Mouse (Mus musculus): ENCODE data around the gene Acss2. TPM values are rescaled to one million over a fixed set of nuclear protein-coding genes. Genes with fewer than 3 reads are reported as not detected.

Acss2 gene
- 38.2 TPM for polyA plus RNA-seq (2014; fragmentation: Illumina TruSeq; extraction: RNeasy Lipid Tissue Mini Kit (QIAGEN cat#74804); ENCODE audit: low read depth, low replicate concordance)

GRCm38 (mm10) chr2:155517455-155518423 is at the start of gene Acss2, which contains the start of gene Ggt7:
Gene Acss2 (plus strand): TSS chr2:155517948.
Gene Ggt7 (minus strand): TSS chr2:155518237.

DNA sequence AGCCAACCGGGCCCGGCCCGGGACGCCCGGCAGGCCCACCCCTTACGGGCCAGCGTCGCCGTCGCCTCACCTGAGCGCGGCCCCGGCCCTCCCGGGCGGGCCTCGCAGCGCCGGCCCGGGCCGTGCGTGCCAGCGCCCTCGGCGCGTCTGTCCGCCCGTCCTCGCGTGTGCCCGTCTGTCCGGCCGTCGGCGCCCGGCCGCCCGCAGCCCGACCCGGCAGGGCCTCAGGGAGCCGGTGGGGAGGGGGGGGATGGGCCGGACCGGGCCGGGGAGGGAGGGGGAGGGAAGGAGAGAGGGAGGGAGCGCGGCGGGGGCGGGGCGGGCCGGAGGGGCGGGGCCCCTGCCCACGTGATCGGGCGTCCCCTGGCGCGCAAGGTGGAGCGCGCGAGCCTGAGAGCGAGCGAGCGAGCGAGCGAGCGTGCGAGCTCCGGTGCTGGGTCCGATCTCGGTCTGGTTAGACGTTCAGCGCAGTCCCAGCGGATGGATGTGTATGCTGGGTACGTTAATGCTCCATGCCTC is 44.1 kb upstream of the Acss2 start, which contains the start of gene Ncoa6:
Gene Ncoa6, minus strand, starts transcription at position 325 of the 519 bp plus-strand sequence.

DNA sequence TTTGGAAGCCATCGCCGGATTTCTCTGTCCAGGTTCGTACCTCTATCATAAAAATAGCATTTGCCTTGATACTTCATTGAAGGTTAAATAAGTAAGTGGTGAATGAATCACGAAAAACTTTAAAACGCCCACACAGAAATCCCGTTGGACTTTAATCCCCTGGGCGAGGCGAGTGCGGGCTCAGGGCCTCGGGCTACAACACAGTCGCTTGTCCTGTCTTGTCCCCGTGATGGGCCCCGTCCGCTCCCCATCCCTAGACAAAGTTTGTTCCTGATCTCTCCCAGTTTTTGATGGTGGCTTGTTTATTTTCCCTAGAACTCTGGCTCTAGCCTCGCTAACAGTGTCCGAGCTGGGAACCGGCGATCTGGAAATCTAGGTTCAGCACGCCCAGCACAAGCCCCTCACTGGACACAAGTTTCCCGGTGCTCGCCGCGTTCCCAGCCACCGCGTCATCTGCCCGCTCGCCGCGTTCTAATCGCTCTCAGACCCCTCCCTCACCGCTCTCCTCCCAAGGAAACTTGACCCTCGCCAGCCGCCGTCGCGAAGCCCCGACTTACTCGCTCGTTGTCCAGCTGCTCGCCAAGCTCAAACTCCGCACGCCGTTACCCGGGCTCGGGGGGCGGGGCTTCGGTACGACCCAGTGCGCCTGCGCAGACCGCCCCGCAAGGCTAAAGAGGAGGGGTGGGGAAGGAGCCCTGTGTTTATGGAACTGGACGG is 74.5 kb downstream of the Acss2 start, which contains the start of gene Gss:
Gene Gss, minus strand, starts transcription at position 674 of the 717 bp plus-strand sequence.

GRCm38 (mm10) chr2:155610978-155611377 is 93.2 kb downstream of the Acss2 start, which contains the start of gene Myh7b:
Gene Myh7b (plus strand): TSS chr2:155611212.

Other genes starting within 250 kb of the Acss2 start
- 905 TPM for gene Map1lc3a, start 241.7 kb upstream of the Acss2 start, polyA plus RNA-seq (2014; fragmentation: Illumina TruSeq; extraction: RNeasy Lipid Tissue Mini Kit (QIAGEN cat#74804); ENCODE audit: low read depth, low replicate concordance)
- 37.9 TPM for gene Pigu, start 160.5 kb upstream of the Acss2 start, polyA plus RNA-seq (2014; fragmentation: Illumina TruSeq; extraction: RNeasy Lipid Tissue Mini Kit (QIAGEN cat#74804); ENCODE audit: low read depth, low replicate concordance)
- 449 TPM for gene Trp53inp2, start 136.9 kb upstream of the Acss2 start, polyA plus RNA-seq (2014; fragmentation: Illumina TruSeq; extraction: RNeasy Lipid Tissue Mini Kit (QIAGEN cat#74804); ENCODE audit: low read depth, low replicate concordance)
- 18.3 TPM for gene Ncoa6, start 44.1 kb upstream of the Acss2 start, polyA plus RNA-seq (2014; fragmentation: Illumina TruSeq; extraction: RNeasy Lipid Tissue Mini Kit (QIAGEN cat#74804); ENCODE audit: low read depth, low replicate concordance)
- gene Ggt7, start 289 bp downstream of the Acss2 start, polyA plus RNA-seq (2014; fragmentation: Illumina TruSeq; extraction: RNeasy Lipid Tissue Mini Kit (QIAGEN cat#74804); ENCODE audit: low read depth, low replicate concordance): 1.6 TPM
- gene Gss, start 74.9 kb downstream of the Acss2 start, polyA plus RNA-seq (2014; fragmentation: Illumina TruSeq; extraction: RNeasy Lipid Tissue Mini Kit (QIAGEN cat#74804); ENCODE audit: low read depth, low replicate concordance): 15.9 TPM
- 81.8 TPM for gene Myh7b, start 93.3 kb downstream of the Acss2 start, polyA plus RNA-seq (2014; fragmentation: Illumina TruSeq; extraction: RNeasy Lipid Tissue Mini Kit (QIAGEN cat#74804); ENCODE audit: low read depth, low replicate concordance)
- gene Trpc4ap, start 174.4 kb downstream of the Acss2 start, polyA plus RNA-seq (2014; fragmentation: Illumina TruSeq; extraction: RNeasy Lipid Tissue Mini Kit (QIAGEN cat#74804); ENCODE audit: low read depth, low replicate concordance): 92.4 TPM
- 13.9 TPM for gene Edem2, start 211.5 kb downstream of the Acss2 start, polyA plus RNA-seq (2014; fragmentation: Illumina TruSeq; extraction: RNeasy Lipid Tissue Mini Kit (QIAGEN cat#74804); ENCODE audit: low read depth, low replicate concordance)
- not detected for gene Gm17581, start 217.9 kb downstream of the Acss2 start, polyA plus RNA-seq (2014; fragmentation: Illumina TruSeq; extraction: RNeasy Lipid Tissue Mini Kit (QIAGEN cat#74804); ENCODE audit: low read depth, low replicate concordance)
- gene Procr, start 233.2 kb downstream of the Acss2 start, polyA plus RNA-seq (2014; fragmentation: Illumina TruSeq; extraction: RNeasy Lipid Tissue Mini Kit (QIAGEN cat#74804); ENCODE audit: low read depth, low replicate concordance): 1.9 TPM